Mouse (Mus musculus) E14TG2a.4 (cell line): ENCODE data around the gene Taf9b.

Experiments
- CTCF ChIP-seq: conservative IDR thresholded peaks from 2 replicates; pipeline ENCODE4 v1.5.1; 2014; ENCODE audit warnings: low read length
- NANOG ChIP-seq: IDR thresholded peaks from 2 replicates; pipeline ENCODE4 v1.6.1; 2014; ENCODE audit warnings: borderline replicate concordance, low read length, mixed read lengths

DNA sequence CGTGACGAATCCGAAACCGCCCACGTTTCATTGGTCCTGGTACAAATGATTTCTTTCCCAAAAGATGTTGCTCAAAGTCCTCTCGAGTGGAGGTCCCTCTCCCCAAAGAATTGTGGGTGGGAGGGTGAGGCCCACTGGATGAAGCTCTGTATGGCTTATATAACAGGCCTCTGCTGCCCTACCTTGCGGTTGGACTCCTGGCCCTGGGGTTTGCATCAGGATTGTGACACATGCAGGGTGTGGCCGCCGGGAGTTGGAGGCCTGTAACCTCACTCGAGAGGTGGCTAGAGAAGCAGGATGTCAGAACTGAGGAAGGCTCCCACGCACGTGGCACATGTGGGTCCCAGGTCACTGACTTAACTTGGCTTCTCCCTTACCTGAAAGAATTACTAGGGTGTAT is 33.2 kb downstream of the Taf9b start:
- TF ChIP-seq NANOG (no peak), CTCF (no peak)
